Mouse (Mus musculus): Measurements from ENCODE around the gene Nucb1. TPM values are rescaled to one million over a fixed set of nuclear protein-coding genes. Genes with fewer than 3 reads are reported as not detected.

Gene Nucb1
- total RNA-seq (2014; rRNA removed) (68.1 and 84.8 TPM in 2 replicates), polyA plus RNA-seq (2012; rRNA removed) (307 and 310 TPM in 2 replicates)

- under 1% methylated on average over 44 of the region's 44 CpGs for WGBS
- peaks cover 13% of the 10 kb centered on the region for H3K4me1 ChIP-seq (ENCODE audit: control insufficient read depth, insufficient read depth, low read length)
- peak within 1 kb of the TSS; percentile 80 for H3K9ac ChIP-seq (ENCODE audit: low read depth, low read length)
- peak; percentile 85 for DNase-seq (ENCODE audit: extremely low read depth, low read depth, low spot score)
- H3K4me3 ChIP-seq (ENCODE audit: insufficient read depth, low read depth, low read length): peak within 1 kb of the TSS; percentile 76
- TF ChIP-seq POLR2A (IDR thresholded peaks at IDR 0.05; ENCODE audit: extremely low read depth, insufficient read depth, low read length) (peak; percentile 64; the same call in 1 of the 2 replicates), CTCF (IDR thresholded peaks at IDR 0.05; ENCODE audit: low read depth, low read length) (no peak)
- no peaks in the 10 kb centered on the region for H3K27me3 ChIP-seq (ENCODE audit: control insufficient read depth, insufficient read depth, low read length)
- no peaks in the 10 kb centered on the region for H3K36me3 ChIP-seq (ENCODE audit: control insufficient read depth, insufficient read depth, low read length)
- peaks cover 8% of the 10 kb centered on the region; the same call in 1 of the 2 replicates for H3K79me2 ChIP-seq (ENCODE audit: control insufficient read depth, insufficient read depth, low read length)
- peak within 1 kb of the TSS; percentile 84 for H3K27ac ChIP-seq (replicated peaks; ENCODE audit: insufficient read depth, low read depth, low read length)
Measured at GRCm38 (mm10) chr7:45509912-45510787, at the start of gene Nucb1. TSS of gene Nucb1 (minus strand) at chr7:45510406.

DNA sequence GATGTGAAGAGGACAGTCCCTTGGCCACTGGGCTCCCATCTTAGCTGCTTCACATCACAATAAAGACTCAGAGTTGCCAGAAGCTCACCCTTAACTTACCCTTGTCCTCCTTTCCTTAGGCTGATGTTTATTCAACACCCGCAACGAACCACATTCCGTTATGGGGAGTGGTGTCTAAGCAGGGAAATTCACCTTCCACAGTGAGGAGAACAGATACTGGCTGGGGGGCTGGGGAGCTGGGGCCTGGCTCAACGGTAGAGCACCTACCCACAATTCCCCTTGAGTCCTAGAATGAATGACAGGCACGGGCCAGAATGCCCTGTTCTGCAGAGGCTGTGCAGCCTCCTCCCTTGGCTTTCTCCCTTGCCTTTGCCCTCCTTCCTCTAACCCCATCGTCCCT is 48.7 kb upstream of the Nucb1 start:
- Histone ChIP-seq H3K27me3 (ENCODE audit: control insufficient read depth, insufficient read depth, low read length) (no peaks in the 10 kb centered on the region), H3K27ac (replicated peaks; ENCODE audit: insufficient read depth, low read depth, low read length) (no peak overlapping the region), H3K4me3 (ENCODE audit: insufficient read depth, low read depth, low read length) (no peak overlapping the region), H3K79me2 (ENCODE audit: control insufficient read depth, insufficient read depth, low read length) (no peaks in the 10 kb centered on the region), H3K36me3 (ENCODE audit: control insufficient read depth, insufficient read depth, low read length) (no peaks in the 10 kb centered on the region), H3K9ac (ENCODE audit: low read depth, low read length) (no peak overlapping the region), H3K4me1 (ENCODE audit: control insufficient read depth, insufficient read depth, low read length) (peaks cover 3% of the 10 kb centered on the region)
- 64% methylated on average over 6 of the region's 6 CpGs for WGBS
- TF ChIP-seq CTCF (IDR thresholded peaks at IDR 0.05; ENCODE audit: low read depth, low read length) (no peak), POLR2A (IDR thresholded peaks at IDR 0.05; ENCODE audit: extremely low read depth, insufficient read depth, low read length) (no peak)
- no peak for DNase-seq (ENCODE audit: extremely low read depth, low read depth, low spot score)

- Histone ChIP-seq H3K27ac (replicated peaks; ENCODE audit: insufficient read depth, low read depth, low read length) (no peak overlapping the region), H3K4me1 (ENCODE audit: control insufficient read depth, insufficient read depth, low read length) (peaks cover 8% of the 10 kb centered on the region), H3K4me3 (ENCODE audit: insufficient read depth, low read depth, low read length) (no peak overlapping the region), H3K27me3 (ENCODE audit: control insufficient read depth, insufficient read depth, low read length) (no peaks in the 10 kb centered on the region), H3K9ac (ENCODE audit: low read depth, low read length) (no peak overlapping the region), H3K36me3 (ENCODE audit: control insufficient read depth, insufficient read depth, low read length) (no peaks in the 10 kb centered on the region), H3K79me2 (ENCODE audit: control insufficient read depth, insufficient read depth, low read length) (no peaks in the 10 kb centered on the region)
- peak; percentile 69 for DNase-seq (ENCODE audit: extremely low read depth, low read depth, low spot score)
- WGBS: 28% methylated on average over 8 of the region's 8 CpGs
- TF ChIP-seq POLR2A (IDR thresholded peaks at IDR 0.05; ENCODE audit: extremely low read depth, insufficient read depth, low read length) (no peak), CTCF (IDR thresholded peaks at IDR 0.05; ENCODE audit: low read depth, low read length) (peak; percentile 91)
Measured at GRCm38 (mm10) chr7:45555787-45556186, 45.6 kb upstream of the Nucb1 start.

DNA sequence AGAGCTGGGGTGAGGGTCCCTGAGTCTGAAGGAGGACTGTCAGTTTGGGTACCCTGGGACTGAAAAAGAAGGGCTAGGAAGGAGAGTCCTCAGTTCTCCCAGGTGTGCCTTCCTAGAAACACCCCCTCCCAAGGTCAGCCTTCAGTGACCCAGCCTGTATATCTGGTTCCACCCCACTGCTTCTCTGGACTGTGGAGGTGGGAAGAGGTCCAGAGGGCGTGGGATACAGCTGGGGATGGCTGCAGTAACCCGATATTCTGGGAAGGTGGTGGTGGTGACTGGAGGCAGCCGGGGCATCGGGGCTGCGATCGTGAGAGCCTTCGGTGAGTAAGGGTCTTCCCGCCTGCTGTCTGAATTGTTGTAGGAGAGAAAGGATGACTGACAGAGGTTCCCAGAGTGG is 44.5 kb upstream of the Nucb1 start, which contains the start of gene Hsd17b14:
Hsd17b14 (plus strand) TSS at position 150 of the 400 bp plus-strand sequence.
- 65% methylated on average over 8 of the region's 8 CpGs for WGBS
- Histone ChIP-seq H3K4me1 (ENCODE audit: control insufficient read depth, insufficient read depth, low read length) (peaks cover 8% of the 10 kb centered on the region), H3K27ac (replicated peaks; ENCODE audit: insufficient read depth, low read depth, low read length) (peak within 1 kb of the TSS; percentile 64), H3K79me2 (ENCODE audit: control insufficient read depth, insufficient read depth, low read length) (no peaks in the 10 kb centered on the region), H3K4me3 (ENCODE audit: insufficient read depth, low read depth, low read length) (no peak within 1 kb of the TSS), H3K36me3 (ENCODE audit: control insufficient read depth, insufficient read depth, low read length) (no peaks in the 10 kb centered on the region), H3K9ac (ENCODE audit: low read depth, low read length) (peak within 1 kb of the TSS; percentile 23), H3K27me3 (ENCODE audit: control insufficient read depth, insufficient read depth, low read length) (no peaks in the 10 kb centered on the region)
- no peak for DNase-seq (ENCODE audit: extremely low read depth, low read depth, low spot score)
- TF ChIP-seq POLR2A (IDR thresholded peaks at IDR 0.05; ENCODE audit: extremely low read depth, insufficient read depth, low read length): no peak

DNA sequence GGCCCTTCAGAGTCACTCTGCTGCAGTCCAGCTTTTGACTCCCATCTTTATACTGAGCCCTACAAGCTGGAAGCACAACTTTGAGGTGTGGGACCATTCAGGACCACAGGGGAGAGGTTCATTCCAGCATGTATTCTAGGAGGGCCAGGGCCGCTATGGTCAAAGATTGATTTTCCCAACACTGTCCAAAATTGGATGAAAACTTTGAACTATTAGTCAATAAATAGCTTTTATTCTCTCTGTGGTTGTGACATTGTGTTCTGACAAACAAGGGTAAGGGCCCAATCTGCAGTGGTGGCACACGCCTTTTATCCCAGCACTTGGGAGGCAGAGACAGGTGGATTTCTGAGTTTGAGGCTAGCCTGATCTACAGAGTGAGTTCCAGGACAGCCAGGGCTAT is 43.8 kb upstream of the Nucb1 start:
- Histone ChIP-seq H3K4me1 (ENCODE audit: control insufficient read depth, insufficient read depth, low read length) (peaks cover 8% of the 10 kb centered on the region), H3K4me3 (ENCODE audit: insufficient read depth, low read depth, low read length) (no peak overlapping the region), H3K36me3 (ENCODE audit: control insufficient read depth, insufficient read depth, low read length) (no peaks in the 10 kb centered on the region), H3K9ac (ENCODE audit: low read depth, low read length) (peak overlapping the region; percentile 23; the same call in 1 of the 2 replicates), H3K27ac (replicated peaks; ENCODE audit: insufficient read depth, low read depth, low read length) (peak overlapping the region; percentile 64), H3K27me3 (ENCODE audit: control insufficient read depth, insufficient read depth, low read length) (no peaks in the 10 kb centered on the region), H3K79me2 (ENCODE audit: control insufficient read depth, insufficient read depth, low read length) (no peaks in the 10 kb centered on the region)
- WGBS: 23% methylated on average over 2 of the region's 2 CpGs
- peak; percentile 89 for DNase-seq (ENCODE audit: extremely low read depth, low read depth, low spot score)
- TF ChIP-seq CTCF (IDR thresholded peaks at IDR 0.05; ENCODE audit: low read depth, low read length) (no peak), POLR2A (IDR thresholded peaks at IDR 0.05; ENCODE audit: extremely low read depth, insufficient read depth, low read length) (no peak)

DNA sequence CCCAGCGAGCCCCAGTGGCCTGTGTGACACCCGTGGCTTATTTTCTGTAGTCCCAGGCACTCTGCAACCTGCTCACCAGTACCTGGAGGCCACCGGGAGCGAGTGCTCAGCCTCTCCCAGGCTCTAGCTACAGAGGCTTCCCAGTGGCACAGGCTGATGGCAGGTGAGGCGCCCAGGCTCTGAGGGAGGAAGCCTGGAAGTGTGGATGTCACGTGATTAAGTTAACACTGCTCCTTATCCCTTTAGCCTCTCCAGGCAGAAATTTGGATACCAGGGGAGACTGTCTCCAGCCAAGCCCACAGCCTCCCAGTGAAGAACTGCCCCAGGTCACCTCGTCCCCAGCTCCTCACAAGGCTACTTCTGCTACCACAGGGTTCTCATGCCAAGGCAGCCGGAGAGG is 43.3 kb upstream of the Nucb1 start:
- TF ChIP-seq POLR2A (IDR thresholded peaks at IDR 0.05; ENCODE audit: extremely low read depth, insufficient read depth, low read length) (no peak), CTCF (IDR thresholded peaks at IDR 0.05; ENCODE audit: low read depth, low read length) (no peak)
- peaks cover 8% of the 10 kb centered on the region for H3K4me1 ChIP-seq (ENCODE audit: control insufficient read depth, insufficient read depth, low read length)
- H3K36me3 ChIP-seq (ENCODE audit: control insufficient read depth, insufficient read depth, low read length): no peaks in the 10 kb centered on the region
- peak overlapping the region; percentile 64 for H3K27ac ChIP-seq (replicated peaks; ENCODE audit: insufficient read depth, low read depth, low read length)
- H3K9ac ChIP-seq (ENCODE audit: low read depth, low read length): peak overlapping the region; percentile 23
- H3K4me3 ChIP-seq (ENCODE audit: insufficient read depth, low read depth, low read length): no peak overlapping the region
- peak; percentile 49 for DNase-seq (ENCODE audit: extremely low read depth, low read depth, low spot score)
- 78% methylated on average over 8 of the region's 8 CpGs for WGBS
- H3K79me2 ChIP-seq (ENCODE audit: control insufficient read depth, insufficient read depth, low read length): no peaks in the 10 kb centered on the region
- H3K27me3 ChIP-seq (ENCODE audit: control insufficient read depth, insufficient read depth, low read length): no peaks in the 10 kb centered on the region

Data from liver, adult 2 months (tissue).